Mouse (Mus musculus) thymus, adult 2 months (tissue): ENCODE results near the gene Ephb1.

Source experiments
- CTCF ChIP-seq: fragments of 200-500 bp; IDR thresholded peaks from 2 replicates; pipeline ENCODE4 v1.5.1; 2012; ENCODE audit warnings: mild to moderate bottlenecking, control low read depth, low read length, moderate library complexity, borderline replicate concordance; ENCODE audit not compliant: control insufficient read depth, poor library complexity, insufficient read depth; ENCODE audit errors: extremely low read depth
- POLR2A ChIP-seq: fragments of 200-500 bp; IDR thresholded peaks from 2 replicates; pipeline ENCODE4 v1.6.1; 2012; ENCODE audit warnings: mild to moderate bottlenecking, low read length, control low read depth, moderate library complexity; ENCODE audit not compliant: control insufficient read depth, poor library complexity, insufficient read depth; ENCODE audit errors: extremely low read depth

- TF ChIP-seq CTCF (no peak), POLR2A (no peak)
Observed at GRCm38 (mm10) chr9:101972314-101972713, 382.2 kb downstream of the Ephb1 start.
